ENCODE assay signal across 27 mouse cellular contexts in genomic region chr10:100856509-100856908, GRCm38 (mm10).
DNase-seq lines count a peak whose midpoint lies in the region; ATAC-seq and TF ChIP-seq lines count a peak whose summit lies in the region.
"Had no signal": no experiment of that assay in that cellular context is flagged by ENCODE, and none has a peak within 500 bp of the region (broad histone marks: within the 10 kb centered on the region; RNA-seq: fewer than 3 reads in every experiment).

No protein-coding gene starts in this region.

- H3K9ac ChIP-seq in hindbrain, postnatal 0 days (replicated peaks; ENCODE audit: low read length) = no peak overlapping the region
- H3K9ac ChIP-seq in hindbrain, embryonic 14.5 days = no peak overlapping the region
- H3K9ac ChIP-seq in neural tube, embryonic 13.5 days = no peak overlapping the region
- H3K9ac ChIP-seq in neural tube, embryonic 15.5 days (replicated peaks) = no peak overlapping the region
- H3K9ac ChIP-seq: embryonic facial prominence, embryonic 13.5 days; forebrain, embryonic 13.5 days; hindbrain, embryonic 12.5 days had no signal

- H3K4me1 ChIP-seq in hindbrain, postnatal 0 days (ENCODE audit: insufficient read depth, low read length) = no peaks in the 10 kb centered on the region
- no peaks in the 10 kb centered on the region for H3K4me1 ChIP-seq in hindbrain, embryonic 14.5 days (replicated peaks; ENCODE audit: control insufficient read depth, insufficient read depth, low read length)
- no peaks in the 10 kb centered on the region for H3K4me1 ChIP-seq in neural tube, embryonic 13.5 days (replicated peaks)
- H3K4me1 ChIP-seq in neural tube, embryonic 15.5 days = no peaks in the 10 kb centered on the region
- H3K4me1 ChIP-seq: embryonic facial prominence, embryonic 10.5 days; embryonic facial prominence, embryonic 13.5 days; forebrain, embryonic 13.5 days; hindbrain, embryonic 12.5 days had no signal

- no peaks in the 10 kb centered on the region for H3K9me3 ChIP-seq in hindbrain, postnatal 0 days (ENCODE audit: low read length)
- 0 out of 2 replicates have a peak, but pooled peaks cover 6% of the 10 kb centered on the region for H3K9me3 ChIP-seq in hindbrain, embryonic 14.5 days (ENCODE audit: control insufficient read depth, low read length)
- H3K9me3 ChIP-seq in neural tube, embryonic 13.5 days = no peaks in the 10 kb centered on the region
- no peaks in the 10 kb centered on the region for H3K9me3 ChIP-seq in neural tube, embryonic 15.5 days (replicated peaks)
- H3K9me3 ChIP-seq: embryonic facial prominence, embryonic 10.5 days; embryonic facial prominence, embryonic 13.5 days; forebrain, embryonic 10.5 days; forebrain, embryonic 13.5 days; hindbrain, embryonic 12.5 days had no signal

- H3K27ac ChIP-seq in hindbrain, postnatal 0 days = no peak overlapping the region
- H3K27ac ChIP-seq in hindbrain, embryonic 14.5 days = no peak overlapping the region
- no peak overlapping the region for H3K27ac ChIP-seq in neural tube, embryonic 13.5 days (replicated peaks)
- no peak overlapping the region for H3K27ac ChIP-seq in neural tube, embryonic 15.5 days (replicated peaks)
- H3K27ac ChIP-seq: embryonic facial prominence, embryonic 10.5 days; embryonic facial prominence, embryonic 13.5 days; forebrain, embryonic 10.5 days; forebrain, embryonic 13.5 days; gastrocnemius, adult 2 months; hindbrain, embryonic 12.5 days had no signal

- ATAC-seq in hindbrain, postnatal 0 days = no peak
- no peak; the same call in 1 of the 2 replicates for ATAC-seq in hindbrain, embryonic 14.5 days (ENCODE audit: low FRiP score)
- ATAC-seq in neural tube, embryonic 13.5 days (ENCODE audit: low read depth) = peak; percentile 47; the same call in 1 of the 2 replicates
- ATAC-seq in neural tube, embryonic 15.5 days (ENCODE audit: low FRiP score) = peak; percentile 72
- ATAC-seq: forebrain, embryonic 13.5 days; forebrain, embryonic 16.5 days; hindbrain, embryonic 16.5 days; inflammation-experienced regulatory T-cells, adult 6 months; Patski had no signal

- no peaks in the 10 kb centered on the region for H3K27me3 ChIP-seq in hindbrain, postnatal 0 days (ENCODE audit: insufficient read depth, low read length)
- no peaks in the 10 kb centered on the region for H3K27me3 ChIP-seq in hindbrain, embryonic 14.5 days (ENCODE audit: control insufficient read depth, insufficient read depth, low read length)
- no peaks in the 10 kb centered on the region for H3K27me3 ChIP-seq in neural tube, embryonic 13.5 days
- H3K27me3 ChIP-seq in neural tube, embryonic 15.5 days (replicated peaks) = no peaks in the 10 kb centered on the region
- H3K27me3 ChIP-seq: embryonic facial prominence, embryonic 13.5 days; forebrain, embryonic 13.5 days; hindbrain, embryonic 12.5 days; Patski had no signal

- no peak for TF ChIP-seq CTCF in hindbrain, postnatal 0 days (IDR thresholded peaks at IDR 0.05; ENCODE audit: low read depth)

- no peaks in the 10 kb centered on the region for H3K36me3 ChIP-seq in hindbrain, postnatal 0 days (ENCODE audit: insufficient read depth, low read length)
- no peaks in the 10 kb centered on the region for H3K36me3 ChIP-seq in hindbrain, embryonic 14.5 days (replicated peaks; ENCODE audit: control insufficient read depth, insufficient read depth)
- no peaks in the 10 kb centered on the region for H3K36me3 ChIP-seq in neural tube, embryonic 13.5 days
- H3K36me3 ChIP-seq in neural tube, embryonic 15.5 days = no peaks in the 10 kb centered on the region
- H3K36me3 ChIP-seq: embryonic facial prominence, embryonic 10.5 days; embryonic facial prominence, embryonic 13.5 days; forebrain, embryonic 10.5 days; hindbrain, embryonic 12.5 days had no signal

- peak; percentile 3 for DNase-seq in hindbrain, postnatal 0 days (ENCODE audit: low spot score)
- DNase-seq in hindbrain, embryonic 14.5 days (ENCODE audit: low spot score) = no peak
- DNase-seq in neural tube, embryonic 10.5 days (ENCODE audit: extremely low spot score, low spot score) = no peak
- DNase-seq in cerebellum, adult 9-10 months = no peak
- DNase-seq: adrenal gland, adult 2 months; adrenal gland, postnatal 14 days; cerebellum, adult 11 months; cerebellum, adult 2 months; cerebellum, postnatal 10 days; cerebellum, postnatal 36 days; embryo, embryonic 11 days; gastrocnemius, adult 2 months; gastrocnemius, postnatal 14 days; heart, adult 11 months had no signal

- H3K4me2 ChIP-seq in hindbrain, postnatal 0 days (ENCODE audit: low read depth, low read length) = no peak overlapping the region
- no peak overlapping the region for H3K4me2 ChIP-seq in hindbrain, embryonic 14.5 days (replicated peaks)
- H3K4me2 ChIP-seq in neural tube, embryonic 13.5 days = no peak overlapping the region
- H3K4me2 ChIP-seq in neural tube, embryonic 15.5 days = no peak overlapping the region
- H3K4me2 ChIP-seq: embryonic facial prominence, embryonic 13.5 days; forebrain, embryonic 13.5 days; heart, embryonic 11.5 days; hindbrain, embryonic 12.5 days had no signal

- WGBS in hindbrain, postnatal 0 days = 79% methylated on average over 3 of the region's 3 CpGs
- WGBS in hindbrain, embryonic 14.5 days = 80% methylated on average over 3 of the region's 3 CpGs
- WGBS in neural tube, embryonic 13.5 days = 72% methylated on average over 3 of the region's 3 CpGs
- WGBS in neural tube, embryonic 15.5 days = 80% methylated on average over 3 of the region's 3 CpGs

- no peak overlapping the region for H3K4me3 ChIP-seq in hindbrain, postnatal 0 days (ENCODE audit: low read length)
- H3K4me3 ChIP-seq in hindbrain, embryonic 14.5 days (replicated peaks; ENCODE audit: low read length) = no peak overlapping the region
- H3K4me3 ChIP-seq in neural tube, embryonic 13.5 days = no peak overlapping the region
- H3K4me3 ChIP-seq in neural tube, embryonic 15.5 days (replicated peaks) = no peak overlapping the region
- H3K4me3 ChIP-seq: embryonic facial prominence, embryonic 10.5 days; embryonic facial prominence, embryonic 13.5 days; erythroblast, embryonic 14.5 days; forebrain, embryonic 10.5 days; forebrain, embryonic 13.5 days; gastrocnemius, adult 2 months; hindbrain, embryonic 12.5 days had no signal

Comparison
In these comparisons a context has a peak if more than half of its experiments do, and no peak if none do; other contexts are left out.
1. ATAC-seq: peak in neural tube, embryonic 13.5 days (single experiment) and neural tube, embryonic 15.5 days (single experiment); none in hindbrain, postnatal 0 days (single experiment) and hindbrain, embryonic 14.5 days (single experiment).